Mouse (Mus musculus) heart, postnatal 0 days (tissue): Measurements from ENCODE around the gene Itga2. TPM values are rescaled to one million over a fixed set of nuclear protein-coding genes. Genes with fewer than 3 reads are reported as not detected.

Source experiments
- ATAC-seq: fragments of 200-750 bp; cut with Nextera tagmentation; 2 replicates; pipeline ENCODE4 v1.8.0; 2017; ENCODE audit warnings: low read depth, moderate number of reproducible peaks, moderate library complexity; ENCODE audit not compliant: insufficient read depth
- DNase-seq: peaks from one replicate; pipeline ENCODE4 v3.0.0-alpha.2; 2016; ENCODE audit warnings: low spot score
- H3K27ac ChIP-seq: fragments of 300-500 bp; sonication (generic); 2 replicates; pipeline ENCODE4 v1.5.1; 2014; ENCODE audit warnings: low read depth, mild to moderate bottlenecking
- H3K27me3 ChIP-seq: fragments of 300-500 bp; sonication (generic); 2 replicates; pipeline ENCODE4 v1.6.1; 2014; ENCODE audit warnings: low read length, mixed read lengths; ENCODE audit not compliant: control insufficient read depth, insufficient read depth
- H3K36me3 ChIP-seq: fragments of 300-500 bp; sonication (generic); replicated peaks from 2 replicates; pipeline ENCODE4 v1.6.1; 2014; ENCODE audit warnings: low read length, mixed read lengths; ENCODE audit not compliant: control insufficient read depth, insufficient read depth
- H3K4me1 ChIP-seq: fragments of 300-500 bp; sonication (generic); 2 replicates; pipeline ENCODE4 v1.6.1; 2014; ENCODE audit warnings: antibody characterized with exemption; ENCODE audit not compliant: control insufficient read depth, insufficient read depth
- H3K4me2 ChIP-seq: fragments of 300-500 bp; sonication (generic); 2 replicates; pipeline ENCODE4 v1.6.1; 2014; ENCODE audit warnings: low read depth, mild to moderate bottlenecking, low read length, moderate library complexity
- H3K4me3 ChIP-seq: fragments of 300-500 bp; sonication (generic); 2 replicates; pipeline ENCODE4 v1.5.1; 2014; ENCODE audit warnings: low read depth, low read length
- H3K9ac ChIP-seq: fragments of 300-500 bp; sonication (generic); replicated peaks from 2 replicates; pipeline ENCODE4 v1.6.1; 2014; ENCODE audit warnings: low read depth, low read length, mixed read lengths
- H3K9me3 ChIP-seq: fragments of 300-500 bp; sonication (generic); replicated peaks from 2 replicates; pipeline ENCODE4 v1.6.1; 2016; ENCODE audit warnings: low read length; ENCODE audit not compliant: control insufficient read depth
- CTCF ChIP-seq: IDR thresholded peaks from 2 replicates; pipeline ENCODE4 v1.5.1; 2016; ENCODE audit warnings: antibody characterized with exemption, control low read depth, low read depth
- EP300 ChIP-seq: IDR thresholded peaks from 2 replicates; pipeline ENCODE4 v1.6.1; 2016; ENCODE audit warnings: antibody characterized with exemption, low read depth
- WGBS: fragments of 180-500 bp; shearing (Covaris S2); extraction: QIAGEN DNeasy Blood & Tissue Kit; methylation state at CpG from one replicate; pipeline ENCODE4 v1.1.7; 2014; 5-methylcytosine and 5-hydroxymethylcytosine counted together
- polyA plus RNA-seq: library from polyadenylated mRNA; unstranded; fragments of >200 nt; fragmentation: Nextera tagmentation; extraction: Ambion mirVana; gene quantifications from 2 replicates; pipeline ENCODE4 v1.2.1, GENCODE M21; 2015
- total RNA-seq: library from RNA; depleted of rRNA; stranded (reverse); fragments of >200 nt; gene quantifications from 2 replicates; pipeline ENCODE4 v1.2.3, GENCODE M21; 2014; ENCODE audit warnings: low replicate concordance

The Itga2 gene
- total and polyA plus RNA-seq, 2 experiments from 2014 or later: 1.6 to 2.0 TPM

DNA sequence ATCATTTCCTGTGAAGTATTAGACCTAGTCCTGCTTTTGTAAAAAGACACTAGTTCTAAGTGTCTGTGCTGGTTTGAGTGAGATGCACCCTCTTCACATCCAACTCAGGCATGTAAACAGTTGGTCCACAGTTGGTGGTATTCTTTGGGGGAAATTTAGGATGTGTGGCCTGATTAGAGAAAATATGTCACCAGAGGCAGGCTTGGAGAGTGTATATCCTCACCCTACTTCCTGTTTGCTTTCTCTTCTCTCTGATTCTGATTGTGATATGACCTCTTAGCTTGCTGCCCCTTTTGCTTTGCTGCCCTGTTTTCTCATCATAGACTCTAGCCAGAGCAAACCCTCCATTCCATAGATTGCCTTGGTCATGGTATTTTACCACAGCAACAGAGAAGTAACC lies 37.2 kb downstream of the Itga2 start:
- Histone ChIP-seq H3K27me3 (no peaks in the 10 kb centered on the region), H3K4me2 (no peak overlapping the region), H3K36me3 (no peaks in the 10 kb centered on the region), H3K9ac (no peak overlapping the region), H3K9me3 (no peaks in the 10 kb centered on the region), H3K4me3 (no peak overlapping the region), H3K27ac (no peak overlapping the region), H3K4me1 (peaks cover 25% of the 10 kb centered on the region)
- TF ChIP-seq CTCF: no peak
- no peak for TF ChIP-seq EP300
- ATAC-seq (no peak), DNase-seq (no peak)

GRCm38 (mm10) chr13:114891655-114892054 lies 40.2 kb downstream of the Itga2 start:
- DNase-seq (peak; percentile 35), ATAC-seq (0 out of 2 replicates have a peak, but pooled peaks have one; percentile 39)
- Histone ChIP-seq H3K9ac (no peak overlapping the region), H3K27ac (peak overlapping the region; percentile 46), H3K4me1 (peaks cover 20% of the 10 kb centered on the region), H3K9me3 (no peaks in the 10 kb centered on the region), H3K27me3 (no peaks in the 10 kb centered on the region), H3K36me3 (no peaks in the 10 kb centered on the region), H3K4me2 (no peak overlapping the region), H3K4me3 (no peak overlapping the region)
- no peak for TF ChIP-seq EP300
- WGBS: 33% methylated on average over 6 of the region's 6 CpGs

DNA sequence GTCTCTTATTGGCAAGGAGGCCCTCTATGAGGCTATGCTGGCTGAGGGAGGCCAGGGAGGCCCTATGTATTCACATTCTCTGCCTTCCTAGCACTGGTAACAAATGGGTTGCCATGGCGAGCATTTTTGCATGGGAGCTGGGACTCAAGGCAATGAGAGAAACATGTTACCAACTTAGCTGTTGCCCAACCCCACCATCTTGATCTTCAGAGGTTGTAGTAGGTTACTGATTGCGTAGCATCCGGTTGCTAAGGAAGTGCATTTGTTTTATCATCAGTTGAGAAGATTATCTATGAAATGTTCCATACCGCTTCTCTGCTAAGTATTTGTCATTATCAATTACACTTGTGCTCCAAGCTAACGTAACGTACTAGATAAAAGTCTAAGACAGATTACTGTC lies 44.2 kb downstream of the Itga2 start:
- Histone ChIP-seq H3K9ac (no peak overlapping the region), H3K4me3 (no peak overlapping the region), H3K27me3 (no peaks in the 10 kb centered on the region), H3K4me1 (peaks cover 16% of the 10 kb centered on the region), H3K27ac (no peak overlapping the region), H3K36me3 (no peaks in the 10 kb centered on the region), H3K9me3 (no peaks in the 10 kb centered on the region), H3K4me2 (no peak overlapping the region)
- ATAC-seq (no peak), DNase-seq (no peak)
- TF ChIP-seq CTCF (no peak), EP300 (no peak)
- WGBS: 70% methylated on average over 6 of the region's 6 CpGs

DNA sequence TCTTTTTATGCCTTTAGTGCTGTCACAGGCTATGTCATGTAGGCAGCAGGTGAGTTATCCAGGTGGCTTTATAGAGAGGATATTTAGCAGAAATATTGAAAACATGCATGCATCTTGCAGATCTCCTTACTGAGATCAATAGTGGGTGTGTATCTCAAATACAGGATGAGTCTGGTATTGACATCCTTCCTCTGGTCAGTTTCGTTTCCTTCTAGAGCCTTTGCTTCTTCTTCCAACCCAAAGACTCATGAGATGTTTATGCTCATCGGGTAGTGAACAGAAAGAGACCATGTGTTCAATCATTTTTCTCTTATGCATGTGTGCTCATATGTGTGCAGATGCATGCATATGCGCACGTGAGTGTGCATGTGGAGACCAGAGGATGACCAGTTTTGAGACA lies 44.6 kb downstream of the Itga2 start:
- 79% methylated on average over 4 of the region's 4 CpGs for WGBS
- TF ChIP-seq EP300 (no peak), CTCF (no peak)
- Histone ChIP-seq H3K9ac (no peak overlapping the region), H3K4me1 (peaks cover 13% of the 10 kb centered on the region), H3K4me2 (no peak overlapping the region), H3K27me3 (no peaks in the 10 kb centered on the region), H3K4me3 (no peak overlapping the region), H3K9me3 (no peaks in the 10 kb centered on the region), H3K27ac (no peak overlapping the region), H3K36me3 (no peaks in the 10 kb centered on the region)
- ATAC-seq (no peak), DNase-seq (no peak)

DNA sequence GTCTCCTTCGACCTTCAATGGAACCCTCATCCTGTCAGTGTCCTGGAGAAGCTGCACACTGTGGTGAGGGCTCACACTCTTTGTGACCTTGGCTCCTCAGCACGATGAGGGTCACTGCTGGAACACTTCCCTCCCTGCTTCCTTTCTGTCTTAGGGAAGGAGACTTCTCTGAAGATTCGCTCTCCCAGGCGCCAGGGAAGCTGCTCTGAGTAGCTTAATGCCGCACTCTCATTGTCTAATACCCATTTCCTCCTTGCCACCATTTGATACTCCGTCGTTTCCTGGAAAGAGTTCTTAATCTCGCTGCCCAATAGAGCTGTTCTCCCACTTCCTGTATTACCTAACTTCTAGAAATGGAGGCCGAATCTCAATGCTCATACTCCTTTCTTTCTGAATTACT lies 46.7 kb downstream of the Itga2 start:
- WGBS: 53% methylated on average over 9 of the region's 9 CpGs
- H3K9me3 ChIP-seq: no peaks in the 10 kb centered on the region
- no peaks in the 10 kb centered on the region for H3K27me3 ChIP-seq
- no peaks in the 10 kb centered on the region for H3K4me1 ChIP-seq
- no peak overlapping the region for H3K9ac ChIP-seq
- DNase-seq (no peak), ATAC-seq (no peak; the same call in 1 of the 2 replicates)
- H3K4me3 ChIP-seq: no peak overlapping the region
- H3K4me2 ChIP-seq: peak overlapping the region; percentile 5; the same call in 1 of the 2 replicates
- no peaks in the 10 kb centered on the region for H3K36me3 ChIP-seq
- H3K27ac ChIP-seq: 0 out of 2 replicates have a peak overlapping the region, but pooled peaks have one; percentile 9
- TF ChIP-seq EP300 (no peak), CTCF (no peak)

DNA sequence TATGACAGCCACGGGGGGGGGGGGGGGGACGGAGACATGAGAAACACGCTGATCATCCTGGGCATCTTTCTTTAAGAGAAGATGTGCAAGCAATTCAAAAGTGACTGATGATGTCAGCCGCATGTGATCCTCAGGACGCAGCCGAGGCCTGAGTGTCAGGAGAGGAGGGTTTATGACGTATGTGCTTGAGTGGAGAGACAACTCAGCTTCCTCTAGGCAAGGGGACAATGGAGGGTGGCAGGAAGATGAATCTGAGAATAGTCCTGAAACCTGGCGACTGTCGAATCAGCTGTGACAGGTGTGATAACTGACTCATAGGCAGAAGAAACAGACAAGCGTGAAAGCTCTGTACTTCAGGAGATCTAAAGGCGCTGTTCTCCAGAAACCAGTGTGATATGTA lies 53.2 kb downstream of the Itga2 start:
- Histone ChIP-seq H3K27ac (no peak overlapping the region), H3K4me3 (no peak overlapping the region), H3K4me1 (no peaks in the 10 kb centered on the region), H3K36me3 (no peaks in the 10 kb centered on the region), H3K27me3 (no peaks in the 10 kb centered on the region), H3K4me2 (no peak overlapping the region), H3K9ac (no peak overlapping the region), H3K9me3 (no peaks in the 10 kb centered on the region)
- DNase-seq (no peak), ATAC-seq (no peak)
- no peak for TF ChIP-seq CTCF
- TF ChIP-seq EP300: no peak
- 67% methylated on average over 11 of the region's 11 CpGs for WGBS
